Comparison of ENCODE assay signal across 12 mouse cellular contexts in the genomic region with DNA sequence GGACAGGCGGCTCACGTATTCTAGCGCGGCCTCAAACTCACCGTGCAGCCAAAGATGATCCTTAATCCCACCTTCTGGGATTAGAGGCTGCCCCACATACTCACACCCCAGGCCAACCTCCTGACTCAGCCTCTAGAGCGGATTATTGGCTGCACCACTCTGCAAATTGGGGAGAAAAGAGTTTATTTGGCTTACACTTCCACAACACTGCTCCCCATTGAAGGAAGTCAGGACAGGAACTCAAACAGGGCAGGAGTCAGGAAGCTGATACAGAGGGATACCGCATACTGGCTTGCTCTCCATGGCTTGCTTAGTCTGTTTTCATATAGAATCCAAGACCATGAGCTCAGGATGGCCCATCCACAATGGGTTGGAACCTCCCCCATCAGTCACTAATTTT. TPM values are rescaled to one million over a fixed set of nuclear protein-coding genes. Genes with fewer than 3 reads are reported as not detected.
DNase-seq lines count a peak whose midpoint lies in the region; ATAC-seq and TF ChIP-seq lines count a peak whose summit lies in the region.
"Had no signal": no experiment of that assay in that cellular context is flagged by ENCODE, and none has a peak within 500 bp of the region (broad histone marks: within the 10 kb centered on the region; RNA-seq: fewer than 3 reads in every experiment).

No protein-coding gene starts in this region.

- peak; percentile 11 for DNase-seq in CD4-positive, CD25-positive, alpha-beta regulatory T cell, adult 2 months (ENCODE audit: low read depth, low spot score)
- no peak for DNase-seq in liver, embryonic 11.5 days (ENCODE audit: low spot score)
- DNase-seq in liver, postnatal 0 days, result no peak
- no peak for DNase-seq in right cerebral cortex, adult 2 months (ENCODE audit: low spot score in 2 of 2)

- H3K4me1 ChIP-seq in liver, embryonic 11.5 days (replicated peaks; ENCODE audit: control insufficient read depth, insufficient read depth, low read length), result peaks cover 26% of the 10 kb centered on the region
- H3K4me1 ChIP-seq in liver, postnatal 0 days (ENCODE audit: insufficient read depth), result peaks cover 14% of the 10 kb centered on the region
- peaks cover 3% of the 10 kb centered on the region for H3K4me1 ChIP-seq in ES-Bruce4 (ENCODE audit: control insufficient read depth, insufficient read depth, low read length)
- peaks cover 30% of the 10 kb centered on the region for H3K4me1 ChIP-seq in liver, embryonic 16.5 days (ENCODE audit: control insufficient read depth, low read depth, low read length)
- peaks cover 27% of the 10 kb centered on the region for H3K4me1 ChIP-seq in forebrain, embryonic 13.5 days

- H3K4me3 ChIP-seq in liver, embryonic 11.5 days (ENCODE audit: low read depth, low read length), result no peak overlapping the region
- H3K4me3 ChIP-seq in liver, postnatal 0 days (ENCODE audit: low read depth, low read length), result no peak overlapping the region
- no peak overlapping the region for H3K4me3 ChIP-seq in ES-Bruce4 (ENCODE audit: low read depth, low read length)
- H3K4me3 ChIP-seq in liver, embryonic 16.5 days (ENCODE audit: low read depth, low read length), result no peak overlapping the region
- no peak overlapping the region for H3K4me3 ChIP-seq in forebrain, embryonic 13.5 days

- TF ChIP-seq POLR2A in ES-Bruce4 (IDR thresholded peaks at IDR 0.05; ENCODE audit: insufficient read depth, low read length), result no peak

- ATAC-seq in CD4-positive, CD25-positive, alpha-beta regulatory T cell, adult 4 months, result no peak
- no peak for ATAC-seq in liver, embryonic 11.5 days (replicated peaks; ENCODE audit: low FRiP score)
- ATAC-seq in liver, postnatal 0 days, result no peak
- ATAC-seq in liver, embryonic 16.5 days (ENCODE audit: low read depth), result no peak
- ATAC-seq in forebrain, embryonic 13.5 days, result no peak

- TF ChIP-seq EP300 in liver, postnatal 0 days (IDR thresholded peaks at IDR 0.05; ENCODE audit: low read depth), result no peak
- TF ChIP-seq EP300 in ES-Bruce4 (IDR thresholded peaks at IDR 0.05; ENCODE audit: insufficient read depth, low read depth, low read length), result no peak

- no peaks in the 10 kb centered on the region for H3K27me3 ChIP-seq in liver, embryonic 11.5 days (replicated peaks; ENCODE audit: control insufficient read depth, insufficient read depth, low read length)
- no peaks in the 10 kb centered on the region for H3K27me3 ChIP-seq in liver, postnatal 0 days (ENCODE audit: insufficient read depth, low read length)
- no peaks in the 10 kb centered on the region for H3K27me3 ChIP-seq in ES-Bruce4 (ENCODE audit: control insufficient read depth, insufficient read depth, low read length, poor library complexity, severe bottlenecking)
- no peaks in the 10 kb centered on the region for H3K27me3 ChIP-seq in liver, embryonic 16.5 days (ENCODE audit: control insufficient read depth, insufficient read depth, low read depth, low read length)
- H3K27me3 ChIP-seq in forebrain, embryonic 13.5 days, result no peaks in the 10 kb centered on the region
- H3K27me3 ChIP-seq: heart, embryonic 13.5 days; hindbrain, embryonic 15.5 days; kidney, embryonic 15.5 days; neural tube, embryonic 12.5 days had no signal

- H3K9me3 ChIP-seq in liver, embryonic 11.5 days (ENCODE audit: control insufficient read depth, low read length), result no peaks in the 10 kb centered on the region
- no peaks in the 10 kb centered on the region for H3K9me3 ChIP-seq in liver, postnatal 0 days (ENCODE audit: low read length)
- H3K9me3 ChIP-seq in ES-Bruce4 (replicated peaks; ENCODE audit: control insufficient read depth, insufficient read depth, low read length, poor library complexity, severe bottlenecking), result no peaks in the 10 kb centered on the region
- no peaks in the 10 kb centered on the region for H3K9me3 ChIP-seq in liver, embryonic 16.5 days (replicated peaks; ENCODE audit: control insufficient read depth, low read length)
- H3K9me3 ChIP-seq in forebrain, embryonic 13.5 days (replicated peaks), result no peaks in the 10 kb centered on the region
- H3K9me3 ChIP-seq: heart, embryonic 13.5 days; hindbrain, embryonic 15.5 days; kidney, embryonic 15.5 days; neural tube, embryonic 12.5 days had no signal

- no peak overlapping the region; the same call in 1 of the 2 replicates for H3K9ac ChIP-seq in liver, embryonic 11.5 days (ENCODE audit: low read depth, low read length)
- no peak overlapping the region for H3K9ac ChIP-seq in liver, postnatal 0 days (replicated peaks)
- H3K9ac ChIP-seq in ES-Bruce4 (ENCODE audit: low read depth, poor library complexity, severe bottlenecking), result 0 out of 2 replicates have a peak overlapping the region, but pooled peaks have one; percentile 23
- H3K9ac ChIP-seq in liver, embryonic 16.5 days (ENCODE audit: low read depth, low read length), result no peak overlapping the region
- H3K9ac ChIP-seq in forebrain, embryonic 13.5 days, result no peak overlapping the region
- H3K9ac ChIP-seq: kidney, embryonic 15.5 days had no signal

- H3K4me2 ChIP-seq in liver, embryonic 11.5 days, result peak overlapping the region; percentile 71; the same call in 1 of the 2 replicates
- H3K4me2 ChIP-seq in liver, postnatal 0 days (ENCODE audit: low read depth, low read length), result no peak overlapping the region
- H3K4me2 ChIP-seq in liver, embryonic 16.5 days (ENCODE audit: low read depth, low read length), result peak overlapping the region; percentile 79; the same call in 1 of the 2 replicates
- no peak overlapping the region for H3K4me2 ChIP-seq in forebrain, embryonic 13.5 days

- 73% methylated on average over 7 of the region's 7 CpGs for WGBS in liver, embryonic 11.5 days
- WGBS in liver, postnatal 0 days (ENCODE audit: insufficient replicate concordance), result 80% methylated on average over 7 of the region's 7 CpGs
- WGBS in liver, embryonic 16.5 days (ENCODE audit: insufficient replicate concordance), result 75% methylated on average over 7 of the region's 7 CpGs
- 82% methylated on average over 7 of the region's 7 CpGs for WGBS in forebrain, embryonic 13.5 days

- H3K36me3 ChIP-seq in liver, embryonic 11.5 days (ENCODE audit: control insufficient read depth, insufficient read depth, low read length), result no peaks in the 10 kb centered on the region
- H3K36me3 ChIP-seq in liver, postnatal 0 days (replicated peaks; ENCODE audit: insufficient read depth, low read length), result no peaks in the 10 kb centered on the region
- H3K36me3 ChIP-seq in ES-Bruce4 (ENCODE audit: control insufficient read depth, insufficient read depth, low read length, poor library complexity, severe bottlenecking), result no peaks in the 10 kb centered on the region
- H3K36me3 ChIP-seq in liver, embryonic 16.5 days (ENCODE audit: control insufficient read depth, insufficient read depth), result no peaks in the 10 kb centered on the region
- no peaks in the 10 kb centered on the region for H3K36me3 ChIP-seq in forebrain, embryonic 13.5 days (ENCODE audit: poor library complexity, severe bottlenecking)
- H3K36me3 ChIP-seq: heart, embryonic 13.5 days; hindbrain, embryonic 15.5 days; kidney, embryonic 15.5 days; neural tube, embryonic 12.5 days had no signal

- no peak for TF ChIP-seq CTCF in liver, postnatal 0 days (IDR thresholded peaks at IDR 0.05; ENCODE audit: low read depth)
- no peak for TF ChIP-seq CTCF in ES-Bruce4 (IDR thresholded peaks at IDR 0.05; ENCODE audit: low read depth, low read length)

- no peak overlapping the region for H3K27ac ChIP-seq in liver, embryonic 11.5 days (ENCODE audit: low read depth, low read length)
- no peak overlapping the region for H3K27ac ChIP-seq in liver, postnatal 0 days (ENCODE audit: low read depth)
- H3K27ac ChIP-seq in ES-Bruce4 (ENCODE audit: insufficient read depth, low read length), result no peak overlapping the region
- no peak overlapping the region for H3K27ac ChIP-seq in liver, embryonic 16.5 days (ENCODE audit: low read length)
- no peak overlapping the region for H3K27ac ChIP-seq in forebrain, embryonic 13.5 days
- H3K27ac ChIP-seq: heart, embryonic 13.5 days; neural tube, embryonic 12.5 days had no signal

RNA-seq across cellular contexts. Expression of gene Sorbs1, which starts 0.8 kb away (rescaled TPM):
- 10 to 100 TPM; 19.0 to 28.5 TPM for polyA plus RNA-seq in CD4-positive, CD25-positive, alpha-beta regulatory T cell, adult 4 months (2017; shearing (Covaris generic))
- polyA plus RNA-seq in liver, embryonic 11.5 days (2014; fragmentation: Nextera tagmentation; extraction: Ambion mirVana), result 41.9 and 45.0 TPM in 2 replicates
- polyA plus RNA-seq in liver, postnatal 0 days (2015; fragmentation: Nextera tagmentation; extraction: Ambion mirVana), result 28.2 and 30.4 TPM in 2 replicates
- polyA plus RNA-seq in ES-Bruce4 (2011; ENCODE audit: insufficient read depth, insufficient read length, low read depth, missing spikeins), result 80.7 and 84.4 TPM in 2 replicates
- polyA plus RNA-seq in liver, embryonic 16.5 days (2015; fragmentation: Nextera tagmentation; extraction: Ambion mirVana), result 37.7 and 39.6 TPM in 2 replicates
- polyA plus RNA-seq in forebrain, embryonic 13.5 days (2015; fragmentation: Nextera tagmentation; extraction: Ambion mirVana), result 84.1 and 84.9 TPM in 2 replicates

Comparison
In these comparisons a context has a peak if more than half of its experiments do, and no peak if none do; other contexts are left out.
1. H3K4me2 ChIP-seq: peak in liver, embryonic 11.5 days (single experiment) and liver, embryonic 16.5 days (single experiment); none in liver, postnatal 0 days (single experiment) and forebrain, embryonic 13.5 days (single experiment).